Mouse (Mus musculus) gastrocnemius, postnatal 36 days (tissue): ENCODE data around the gene Itk. TPM values are rescaled to one million over a fixed set of nuclear protein-coding genes. Genes with fewer than 3 reads are reported as not detected.

Experiments
- DNase-seq, 2 experiments: peaks; one replicate each; pipeline ENCODE4 v3.0.0; 2022
- intact Hi-C: fragments of 180-260 bp; cut with DNase I; formaldehyde crosslinking; loops from one replicate; pipeline ENCODE4 v1.15.1; 2025
- total RNA-seq, 2 experiments: library from RNA; stranded (reverse); gene quantifications; 2 replicates each; pipeline ENCODE4 v1.2.3; 2021

Gene Itk
- total RNA-seq, 2 experiments from 2014 or later, result 1.1 TPM; not detected in 1

DNA sequence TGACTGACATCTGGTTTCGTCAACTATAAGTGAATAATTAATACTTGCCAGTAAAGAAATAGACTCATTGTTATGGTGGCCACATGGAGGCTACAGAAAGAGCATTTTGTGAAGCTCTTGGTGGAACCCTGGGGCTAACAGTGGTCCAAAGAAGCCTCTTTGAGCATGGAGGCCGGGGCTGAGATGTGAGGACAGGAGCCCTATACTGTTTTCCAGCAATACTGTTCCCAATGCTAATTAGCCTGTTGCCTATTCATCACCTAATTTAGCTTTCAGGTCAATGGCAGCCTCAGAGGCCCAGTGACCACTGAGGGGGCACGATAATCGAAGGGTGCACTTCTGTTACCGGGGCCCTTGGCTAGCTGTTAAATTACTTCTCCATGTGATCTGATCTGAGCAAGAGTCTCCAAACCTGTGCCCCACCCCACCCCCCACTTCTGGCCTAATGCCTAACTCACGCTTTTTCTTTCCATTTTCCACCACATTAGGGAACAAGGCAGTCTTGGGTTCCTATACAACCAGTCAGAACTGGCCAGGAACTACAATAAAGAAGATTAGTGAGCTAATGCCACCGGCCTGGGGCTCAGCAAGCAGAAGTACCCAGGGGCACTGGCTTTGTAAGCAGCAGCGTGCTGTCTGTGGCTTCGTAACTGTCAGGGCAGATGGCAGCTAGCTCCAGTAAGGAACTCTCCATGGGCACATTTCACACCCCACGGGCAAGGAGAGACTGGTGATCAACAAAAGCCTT is 79.3 kb downstream of the Itk start:
- DNase-seq, result no peak
- intact Hi-C loops, result no loop called here

- intact Hi-C loops, result no loop called here
- DNase-seq, result no peak
Observed at GRCm38 (mm10) chr11:46309111-46309741, 80.1 kb downstream of the Itk start.

DNA sequence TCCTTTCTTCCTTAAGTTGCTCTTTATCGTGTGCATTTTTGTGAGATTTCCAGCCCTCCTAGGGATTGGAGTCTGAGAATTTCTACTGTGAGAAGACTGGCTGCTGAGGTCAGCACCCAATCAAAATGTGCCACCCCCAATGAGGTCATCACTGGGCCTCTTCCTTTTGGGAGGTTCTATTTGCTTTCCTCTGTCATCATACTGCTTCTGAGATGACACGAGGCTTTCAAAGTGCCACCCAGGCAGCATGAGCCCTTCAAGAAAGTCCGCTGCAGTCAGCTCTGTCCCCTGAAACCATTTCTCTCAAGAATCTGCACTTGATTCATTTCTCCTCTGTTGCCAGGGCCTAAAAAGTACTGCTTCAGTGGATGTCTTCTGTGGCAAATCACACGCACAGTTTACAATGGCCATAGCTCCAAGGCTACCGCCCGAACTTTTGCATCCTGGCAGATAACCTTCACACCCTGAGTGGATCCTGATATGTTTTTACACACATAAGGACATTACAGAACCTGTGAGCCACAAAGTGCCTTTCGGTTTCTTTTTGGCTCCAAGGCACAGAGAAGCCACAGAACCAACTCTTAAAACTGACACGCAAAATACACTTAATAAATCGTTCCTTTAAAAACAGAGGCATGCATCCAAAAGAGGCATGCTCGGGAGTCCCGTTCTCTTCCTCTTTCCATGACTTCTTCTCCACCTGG is 80.9 kb downstream of the Itk start:
- intact Hi-C loops, result no loop called here
- no peak for DNase-seq

DNA sequence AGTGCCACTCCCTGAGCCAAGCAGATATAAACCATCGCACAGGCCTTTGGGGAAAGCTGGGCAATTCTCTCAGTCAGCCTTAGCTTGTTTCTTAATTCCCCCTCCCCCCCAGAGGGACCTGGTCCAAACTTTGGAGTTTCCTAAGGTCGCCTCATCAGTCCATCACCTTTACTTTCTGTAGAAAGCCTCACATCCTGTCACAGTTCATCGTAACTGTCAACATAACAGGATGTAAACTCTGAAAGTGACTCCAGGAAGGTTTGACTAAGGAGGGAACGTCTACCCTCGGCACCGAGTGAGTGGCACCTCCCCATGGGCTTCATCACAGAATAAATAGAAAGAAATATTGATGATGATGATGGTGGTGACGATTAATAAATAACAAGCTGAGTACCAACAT is 81.5 kb downstream of the Itk start:
- DNase-seq, result no peak
- intact Hi-C loops, result no loop called here

DNA sequence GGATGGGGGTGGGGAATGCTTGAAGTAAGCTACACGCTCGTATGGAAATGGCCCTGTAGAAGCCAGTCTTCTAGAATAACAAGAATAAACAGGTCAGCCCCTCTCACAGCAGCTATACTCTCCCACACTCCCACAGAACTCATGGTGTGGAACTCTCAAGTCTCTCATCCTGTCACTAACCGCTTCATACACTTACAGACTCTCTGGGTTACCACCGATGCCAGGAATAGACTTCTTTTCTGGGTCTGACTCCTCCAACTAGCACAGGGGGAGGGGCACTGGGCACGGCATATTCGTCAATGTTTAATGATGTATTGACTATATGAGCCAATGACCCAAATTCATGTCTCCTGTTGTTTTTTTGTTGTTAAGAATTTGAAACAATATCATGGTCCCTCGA is 82.5 kb downstream of the Itk start:
- DNase-seq, result no peak
- intact Hi-C loops, result no loop called here

DNA sequence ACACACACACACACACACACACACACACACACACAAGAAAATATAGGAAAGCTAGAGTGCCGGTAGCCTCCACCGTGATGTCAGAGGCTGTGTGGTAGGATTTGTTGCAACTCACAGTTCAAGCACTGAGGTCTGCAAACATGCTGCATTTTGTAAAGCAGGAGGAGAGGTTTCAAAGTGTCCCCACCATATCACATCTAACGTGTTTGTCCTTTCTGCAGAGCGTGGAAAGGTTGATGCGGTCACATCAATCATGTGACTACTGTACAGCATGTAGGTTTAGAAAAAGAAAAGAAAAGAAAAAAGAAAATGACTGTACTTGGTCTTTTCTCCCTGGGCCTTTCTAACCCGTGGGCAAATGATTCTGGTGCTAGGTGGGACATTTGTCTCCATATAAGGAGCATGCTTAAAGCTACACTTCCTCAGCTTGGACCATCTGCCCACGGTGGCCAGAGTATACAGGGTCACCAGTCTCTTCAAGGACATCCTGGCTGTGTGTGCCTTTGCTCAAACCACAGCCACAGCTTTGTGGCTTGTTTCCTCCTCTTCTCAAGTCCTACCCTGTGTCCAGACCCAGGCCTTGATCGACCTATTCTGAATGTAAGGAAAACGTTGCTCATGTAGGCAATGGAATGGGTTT is 83.3 kb downstream of the Itk start:
- DNase-seq, result no peak
- intact Hi-C loops, result no loop called here

DNA sequence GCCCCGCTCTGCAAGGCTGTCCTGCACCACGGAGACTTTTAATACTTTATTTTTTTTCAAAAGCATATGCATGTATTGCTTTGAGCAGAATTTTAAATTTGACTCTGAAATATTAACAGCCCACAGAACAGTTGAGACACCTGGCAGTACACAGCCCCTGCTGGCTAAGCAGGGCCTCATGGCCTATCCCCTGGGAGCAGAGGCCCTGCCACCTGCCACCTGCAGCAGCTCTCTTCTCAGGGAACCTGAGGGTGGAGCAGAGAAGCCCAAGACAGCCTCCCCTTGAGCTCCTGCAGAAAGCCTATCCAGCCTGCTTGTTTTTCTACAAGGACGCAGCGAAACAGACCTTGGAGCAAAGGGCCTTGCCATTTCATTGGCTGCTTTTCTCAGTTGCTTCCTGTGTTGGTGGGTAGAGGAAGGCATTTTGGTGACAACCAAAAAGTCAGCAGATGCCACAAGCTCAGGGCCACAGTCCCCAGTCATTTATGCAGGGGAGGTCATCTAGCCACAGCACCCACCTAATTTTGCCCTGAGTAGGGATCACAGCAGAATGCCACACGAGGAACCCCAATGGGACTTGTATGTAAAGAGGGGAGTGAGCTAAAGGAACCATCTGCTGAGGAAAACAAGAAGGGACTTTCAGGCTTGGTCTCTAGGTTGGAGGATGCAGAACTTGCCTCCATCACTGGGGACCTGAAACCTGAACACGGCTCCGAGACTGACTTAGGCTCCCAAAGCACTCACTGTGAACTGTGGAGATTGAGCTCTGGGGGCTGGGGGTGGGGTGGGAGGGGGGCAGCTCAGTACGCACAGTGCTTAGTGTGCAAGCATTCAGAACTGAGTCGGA is 84.2 kb downstream of the Itk start:
- intact Hi-C loops, result no loop called here
- no peak for DNase-seq

- no peak for DNase-seq
- intact Hi-C loops, result no loop called here
Observed at GRCm38 (mm10) chr11:46304093-46304492, 85.2 kb downstream of the Itk start.

GRCm38 (mm10) chr11:46302471-46302870 is 86.8 kb downstream of the Itk start:
- DNase-seq, result no peak
- intact Hi-C loops, result no loop called here

DNA sequence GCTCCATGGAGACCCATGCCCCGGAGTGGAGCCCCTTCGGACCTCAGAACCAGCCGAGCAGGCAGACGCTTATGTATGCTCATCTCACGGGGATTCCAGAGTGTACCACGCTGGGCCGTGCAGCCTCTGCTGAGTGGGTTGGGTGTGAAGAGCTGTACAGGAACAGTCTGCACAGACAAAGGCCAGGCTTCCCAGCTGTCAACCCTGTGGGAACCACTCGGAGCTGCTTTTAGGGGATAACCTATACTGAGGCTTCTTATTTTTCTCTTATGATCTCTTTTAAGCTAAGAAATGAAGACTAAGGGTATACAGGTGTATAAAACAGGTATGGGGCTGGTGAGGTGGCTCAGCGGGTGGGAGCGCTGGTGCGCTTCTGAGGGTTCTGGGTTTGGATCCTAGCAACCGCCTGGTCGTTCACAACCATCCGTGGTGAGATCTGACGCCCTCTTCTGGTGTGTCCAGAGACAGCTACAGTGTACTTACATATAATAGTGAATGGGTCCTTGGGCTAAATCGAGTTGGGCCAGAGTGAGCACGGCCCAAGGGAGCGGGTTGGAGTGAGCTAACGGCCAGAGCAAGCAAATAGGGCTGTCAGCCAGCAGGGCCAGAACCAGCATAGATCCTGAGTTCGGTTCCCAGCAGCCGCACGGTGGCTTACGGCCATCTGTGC is 87.6 kb downstream of the Itk start:
- no peak for DNase-seq
- intact Hi-C loops, result no loop called here

DNA sequence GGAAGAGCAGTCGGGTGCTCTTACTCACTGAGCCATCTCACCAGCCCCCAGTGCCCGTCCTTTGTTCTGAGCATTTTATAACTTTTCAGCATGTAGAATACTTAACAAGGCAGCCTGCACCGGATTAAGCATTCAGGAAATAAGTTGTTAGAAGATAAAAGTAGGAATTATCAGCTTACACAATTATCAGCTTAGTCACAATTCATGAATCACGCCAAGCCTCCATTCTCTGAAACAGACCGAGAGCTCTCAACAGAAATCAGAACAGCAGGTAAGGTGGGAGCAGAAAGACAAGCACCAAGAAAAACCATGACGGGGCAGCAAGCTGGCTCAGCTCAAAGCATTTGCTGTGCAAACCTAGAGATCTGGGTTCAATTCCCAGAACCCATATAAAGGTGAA is 89.4 kb downstream of the Itk start:
- no peak for DNase-seq
- intact Hi-C loops, result no loop called here

DNA sequence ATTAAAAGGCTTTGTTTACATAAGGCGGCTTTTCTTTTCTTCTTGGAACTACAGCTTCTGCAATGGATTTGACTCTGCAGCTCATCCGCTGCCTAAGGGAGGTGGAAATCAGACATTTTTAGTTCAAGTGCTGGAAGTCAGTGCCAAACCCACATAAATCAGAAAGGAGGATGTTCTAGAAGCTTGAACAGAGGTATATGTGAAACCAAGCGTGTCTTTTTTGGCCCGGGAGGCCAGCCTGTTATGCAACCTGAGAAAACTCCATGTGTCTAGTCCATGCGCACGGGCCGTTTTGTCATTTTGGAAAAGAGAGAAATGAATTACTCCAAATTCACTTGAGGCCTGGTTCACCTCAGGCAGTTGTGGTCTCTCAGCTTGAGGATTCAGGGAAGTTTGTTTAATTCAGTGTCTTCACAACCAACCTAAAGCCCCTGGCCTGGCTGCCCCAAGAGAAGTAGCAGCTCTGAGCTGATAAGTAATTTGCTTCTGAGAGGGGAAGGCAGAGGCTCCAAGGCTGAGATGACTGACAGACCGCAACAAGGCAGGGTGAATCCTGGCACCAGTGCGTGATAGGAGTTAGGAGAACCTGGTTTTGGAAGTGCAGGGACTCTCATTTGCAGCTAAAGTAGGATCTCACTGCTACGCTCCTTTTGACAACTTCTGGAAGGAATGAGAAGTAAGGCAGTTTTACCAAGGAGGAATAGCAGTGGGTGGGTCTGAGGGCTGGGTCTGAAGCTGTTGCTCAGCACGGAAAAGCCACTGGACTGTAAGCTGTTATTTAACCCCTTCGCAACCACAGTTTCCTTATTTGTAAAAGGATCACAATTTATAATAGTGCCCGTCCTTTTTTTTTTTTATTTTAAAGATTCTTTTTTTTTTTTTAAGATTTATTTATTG is 90.2 kb downstream of the Itk start:
- intact Hi-C loops, result no loop called here
- DNase-seq, result no peak

DNA sequence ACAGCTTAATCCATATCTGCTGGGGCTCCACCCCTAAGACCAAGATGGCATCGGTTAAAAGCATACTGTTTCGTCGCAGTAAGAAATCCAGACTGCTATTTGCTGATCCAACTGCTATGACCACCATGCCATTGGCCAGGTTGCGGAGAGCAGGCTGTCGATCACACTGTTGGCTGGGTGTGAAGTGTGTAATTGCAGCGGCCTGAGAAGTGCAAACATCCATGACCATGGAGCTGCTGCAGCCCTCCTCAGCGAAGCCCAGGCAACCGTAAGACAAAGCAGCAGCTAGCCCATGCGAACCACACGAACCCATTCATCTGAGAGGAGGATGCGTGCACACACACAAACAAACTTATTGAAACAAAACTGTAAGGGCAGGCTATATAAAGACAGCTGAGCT is 94.9 kb downstream of the Itk start:
- DNase-seq, result no peak

DNA sequence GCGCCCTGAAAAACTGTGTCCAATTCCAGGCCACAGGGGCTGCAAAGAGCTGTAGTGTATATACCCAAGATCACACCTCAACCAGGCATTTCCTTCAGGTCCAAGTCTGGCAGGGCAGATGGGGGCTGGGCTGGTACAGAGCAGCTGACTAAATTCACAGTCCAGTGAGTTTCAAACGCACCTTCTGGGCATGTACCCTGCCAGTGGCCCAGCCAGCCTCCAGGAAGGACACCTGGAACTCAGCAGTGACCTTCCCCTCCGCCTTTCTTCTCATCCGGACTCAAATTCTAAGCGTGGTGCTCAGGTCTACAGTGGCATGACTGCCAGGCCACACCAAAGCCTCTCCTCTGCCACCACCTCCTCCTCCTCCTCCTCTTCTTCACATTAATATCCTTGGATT is 95.8 kb downstream of the Itk start:
- DNase-seq, result no peak

More for the DNA sequence above, 94.9 kb downstream of the Itk start:
- intact Hi-C loops, result no loop called here

DNA sequence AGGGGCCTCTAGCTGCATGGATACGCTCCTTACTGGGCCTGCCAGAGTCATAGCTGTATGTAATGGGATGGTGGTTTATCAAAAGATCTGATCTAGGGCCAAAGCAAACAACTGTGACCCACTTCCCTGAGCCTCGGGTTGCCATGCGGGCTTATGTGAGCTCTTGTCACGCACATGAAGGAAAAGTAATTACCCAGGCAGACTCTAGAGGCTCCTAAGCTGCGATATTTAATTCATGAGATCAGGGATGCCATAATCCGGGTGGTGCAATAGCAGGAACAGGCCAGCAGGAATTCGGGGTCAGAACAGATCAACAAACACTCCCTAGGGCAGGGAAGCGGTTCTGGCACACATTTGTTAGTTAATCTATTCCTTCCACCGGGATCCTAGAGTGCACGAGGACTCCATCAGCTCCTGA is 98.3 kb downstream of the Itk start:
- DNase-seq, result no peak
- intact Hi-C loops, result no loop called here

More for the DNA sequence above, 95.8 kb downstream of the Itk start:
- intact Hi-C loops, result no loop called here

GRCm38 (mm10) chr11:46289561-46289960 is 99.8 kb downstream of the Itk start:
- intact Hi-C loops, result no loop called here

DNA sequence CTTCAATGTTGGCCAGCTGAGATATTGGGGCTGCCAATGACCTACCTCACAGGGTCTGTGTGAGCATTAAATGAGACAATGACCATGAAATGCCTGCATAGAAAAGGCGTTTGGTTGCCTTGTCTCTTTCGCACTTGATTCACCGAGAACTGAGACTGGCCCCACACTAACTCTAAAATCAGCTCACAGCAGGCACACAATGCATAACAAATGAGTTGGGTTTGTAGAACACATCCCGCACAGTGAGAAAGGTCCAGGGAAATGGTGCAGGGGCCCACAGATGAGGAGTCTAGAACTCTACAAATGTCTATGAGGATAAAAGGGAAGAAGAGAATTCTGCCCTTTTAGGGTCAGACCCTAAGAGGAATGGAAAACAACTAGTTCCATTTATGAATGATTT is 100.3 kb downstream of the Itk start:
- no peak for DNase-seq
- intact Hi-C loops, result no loop called here

More at GRCm38 (mm10) chr11:46289561-46289960, 99.8 kb downstream of the Itk start:
- DNase-seq, result no peak

GRCm38 (mm10) chr11:46288091-46288490 is 101.2 kb downstream of the Itk start:
- intact Hi-C loops, result no loop called here
- no peak for DNase-seq

GRCm38 (mm10) chr11:46286803-46287202 is 102.5 kb downstream of the Itk start:
- no peak for DNase-seq
- intact Hi-C loops, result no loop called here
